Mouse (Mus musculus) limb, embryonic 10.5 days (tissue): ENCODE results near the gene Olfr1336. TPM values are rescaled to one million over a fixed set of nuclear protein-coding genes. Genes with fewer than 3 reads are reported as not detected.
"Not testable (repeated sequence)": the region's sequence is repeated elsewhere in the genome, so short reads cannot be mapped to it uniquely, and the experiment has no call there.

Experiments
- DNase-seq: peaks from one replicate; pipeline ENCODE4 v3.0.0-alpha.2; 2017; ENCODE audit warnings: low spot score
- H3K27ac ChIP-seq: fragments of 300-500 bp; sonication (generic); 2 replicates; pipeline ENCODE4 v1.5.1; 2016; ENCODE audit warnings: mild to moderate bottlenecking
- H3K27me3 ChIP-seq: fragments of 300-500 bp; sonication (generic); 2 replicates; pipeline ENCODE4 v1.6.1; 2016; ENCODE audit warnings: low read depth, mild to moderate bottlenecking; ENCODE audit not compliant: poor library complexity, severe bottlenecking
- H3K36me3 ChIP-seq: fragments of 300-500 bp; sonication (generic); 2 replicates; pipeline ENCODE4 v1.6.1; 2016; ENCODE audit warnings: mild to moderate bottlenecking, moderate library complexity
- H3K4me1 ChIP-seq: fragments of 300-500 bp; sonication (generic); 2 replicates; pipeline ENCODE4 v1.6.1; 2016
- H3K4me3 ChIP-seq: fragments of 300-500 bp; sonication (generic); 2 replicates; pipeline ENCODE4 v1.5.1; 2016; ENCODE audit warnings: mild to moderate bottlenecking, moderate library complexity
- H3K9me3 ChIP-seq: fragments of 300-500 bp; sonication (generic); replicated peaks from 2 replicates; pipeline ENCODE4 v1.6.1; 2016; ENCODE audit warnings: mild to moderate bottlenecking
- WGBS: fragments of 180-500 bp; shearing (Covaris S2); methylation state at CpG from one replicate; pipeline ENCODE4 v1.1.7; 2016; 5-methylcytosine and 5-hydroxymethylcytosine counted together
- polyA plus RNA-seq: library from polyadenylated mRNA; unstranded; fragments of >200 nt; fragmentation: Nextera tagmentation; extraction: Ambion mirVana; gene quantifications from 2 replicates; pipeline ENCODE4 v1.2.1, GENCODE M21; 2016

Olfr1336 gene
- not detected in 2 replicates for polyA plus RNA-seq

- no peaks in the 10 kb centered on the region for H3K4me1 ChIP-seq
- H3K27me3 ChIP-seq = no peaks in the 10 kb centered on the region
- H3K4me3 ChIP-seq = no peak within 1 kb of the TSS
- no peaks in the 10 kb centered on the region for H3K36me3 ChIP-seq
- no peak within 1 kb of the TSS for H3K27ac ChIP-seq
- DNase-seq = no peak
- H3K9me3 ChIP-seq = no peaks in the 10 kb centered on the region
Measured at GRCm38 (mm10) chr7:6455868-6456267, at the start of gene Olfr1336. Gene Olfr1336, plus strand, starts transcription at chr7:6456168.

GRCm38 (mm10) chr7:6410043-6410442, 45.9 kb upstream of the Olfr1336 start, which contains the start of gene Gm20715:
Gene Gm20715, plus strand, starts transcription at chr7:6410277.
- no peaks in the 10 kb centered on the region for H3K9me3 ChIP-seq

GRCm38 (mm10) chr7:6414626-6415441, 41.1 kb upstream of the Olfr1336 start:
- H3K9me3 ChIP-seq = no peaks in the 10 kb centered on the region
- no peaks in the 10 kb centered on the region for H3K4me1 ChIP-seq
- no peak for DNase-seq
- H3K27me3 ChIP-seq = peaks cover 5% of the 10 kb centered on the region; the same call in 1 of the 2 replicates
- no peaks in the 10 kb centered on the region for H3K36me3 ChIP-seq
- H3K27ac ChIP-seq = no peak overlapping the region
- H3K4me3 ChIP-seq = no peak overlapping the region
- 7% methylated on average over 21 of the region's 22 CpGs for WGBS

More at GRCm38 (mm10) chr7:6410043-6410442, 45.9 kb upstream of the Olfr1336 start, which contains the start of gene Gm20715:
- Histone ChIP-seq H3K4me3 (no peak within 1 kb of the TSS), H3K27ac (no peak within 1 kb of the TSS), H3K4me1 (no peaks in the 10 kb centered on the region), H3K36me3 (no peaks in the 10 kb centered on the region), H3K27me3 (peaks cover 4% of the 10 kb centered on the region; the same call in 1 of the 2 replicates)
- WGBS = 2% methylated on average over 17 of the region's 17 CpGs
- DNase-seq = peak; percentile 97

GRCm38 (mm10) chr7:6415442-6415787, 40.6 kb upstream of the Olfr1336 start:
- no peaks in the 10 kb centered on the region for H3K9me3 ChIP-seq
- no peak overlapping the region for H3K4me3 ChIP-seq
- no peak for DNase-seq
- H3K4me1 ChIP-seq = no peaks in the 10 kb centered on the region
- peaks cover 5% of the 10 kb centered on the region; the same call in 1 of the 2 replicates for H3K27me3 ChIP-seq
- no peaks in the 10 kb centered on the region for H3K36me3 ChIP-seq
- H3K27ac ChIP-seq = no peak overlapping the region
- 26% methylated on average over 8 of the region's 8 CpGs for WGBS

GRCm38 (mm10) chr7:6419894-6420293, 36.1 kb upstream of the Olfr1336 start:
- H3K4me3 ChIP-seq = no peak overlapping the region
- H3K9me3 ChIP-seq = no peaks in the 10 kb centered on the region
- peaks cover 3% of the 10 kb centered on the region; the same call in 1 of the 2 replicates for H3K27me3 ChIP-seq
- 81% methylated on average over 6 of the region's 6 CpGs for WGBS
- DNase-seq = no peak
- no peaks in the 10 kb centered on the region for H3K36me3 ChIP-seq
- no peak overlapping the region for H3K27ac ChIP-seq
- H3K4me1 ChIP-seq = no peaks in the 10 kb centered on the region

- H3K27ac ChIP-seq = no peak overlapping the region
- no peaks in the 10 kb centered on the region for H3K27me3 ChIP-seq
- no peaks in the 10 kb centered on the region for H3K4me1 ChIP-seq
- H3K4me3 ChIP-seq = no peak overlapping the region
- 90% methylated on average over 3 of the region's 3 CpGs for WGBS
- 0 out of 2 replicates have a peak, but pooled peaks cover 4% of the 10 kb centered on the region for H3K9me3 ChIP-seq
- no peak for DNase-seq
- no peaks in the 10 kb centered on the region for H3K36me3 ChIP-seq
Measured at GRCm38 (mm10) chr7:6429381-6429780, 26.6 kb upstream of the Olfr1336 start.

- DNase-seq = peak; percentile 51
- 40% methylated on average over 2 of the region's 2 CpGs for WGBS
Measured at GRCm38 (mm10) chr7:6430342-6430741, 25.6 kb upstream of the Olfr1336 start.

GRCm38 (mm10) chr7:6438388-6438787, 17.6 kb upstream of the Olfr1336 start, which contains the start of gene Olfr1344:
Gene Olfr1344, plus strand, starts transcription at chr7:6438688.
- H3K36me3 ChIP-seq = no peaks in the 10 kb centered on the region
- H3K27me3 ChIP-seq = no peaks in the 10 kb centered on the region
- no peaks in the 10 kb centered on the region for H3K9me3 ChIP-seq
- 79% methylated on average over 3 of the region's 3 CpGs for WGBS
- no peak within 1 kb of the TSS for H3K27ac ChIP-seq
- no peak within 1 kb of the TSS for H3K4me3 ChIP-seq
- no peak for DNase-seq
- H3K4me1 ChIP-seq = peaks cover 6% of the 10 kb centered on the region

More at GRCm38 (mm10) chr7:6430342-6430741, 25.6 kb upstream of the Olfr1336 start:
- no peaks in the 10 kb centered on the region for H3K27me3 ChIP-seq
- H3K36me3 ChIP-seq = no peaks in the 10 kb centered on the region
- 0 out of 2 replicates have a peak, but pooled peaks cover 4% of the 10 kb centered on the region for H3K9me3 ChIP-seq
- no peak overlapping the region for H3K4me3 ChIP-seq
- peaks cover 3% of the 10 kb centered on the region for H3K4me1 ChIP-seq
- H3K27ac ChIP-seq = no peak overlapping the region

GRCm38 (mm10) chr7:6441173-6441572, 14.8 kb upstream of the Olfr1336 start:
- 75% methylated on average over 2 of the region's 2 CpGs for WGBS
- Histone ChIP-seq H3K4me3 (no peak overlapping the region), H3K27ac (no peak overlapping the region), H3K9me3 (no peaks in the 10 kb centered on the region), H3K36me3 (no peaks in the 10 kb centered on the region), H3K27me3 (no peaks in the 10 kb centered on the region), H3K4me1 (no peaks in the 10 kb centered on the region)
- no peak for DNase-seq

- no peak overlapping the region for H3K27ac ChIP-seq
- H3K9me3 ChIP-seq = no peaks in the 10 kb centered on the region
- WGBS = 95% methylated on average over 5 of the region's 5 CpGs
- no peaks in the 10 kb centered on the region for H3K36me3 ChIP-seq
- H3K4me1 ChIP-seq = no peaks in the 10 kb centered on the region
- DNase-seq = no peak
- H3K4me3 ChIP-seq = no peak overlapping the region
- H3K27me3 ChIP-seq = no peaks in the 10 kb centered on the region
Measured at GRCm38 (mm10) chr7:6447771-6448170, 8.2 kb upstream of the Olfr1336 start.

- Histone ChIP-seq H3K36me3 (no peaks in the 10 kb centered on the region), H3K4me1 (no peaks in the 10 kb centered on the region), H3K27ac (no peak overlapping the region), H3K9me3 (no peaks in the 10 kb centered on the region), H3K4me3 (no peak overlapping the region), H3K27me3 (no peaks in the 10 kb centered on the region)
- no peak for DNase-seq
- 45% methylated on average over 3 of the region's 3 CpGs for WGBS
Measured at GRCm38 (mm10) chr7:6456399-6456798, 431 bp downstream of the Olfr1336 start.

- no peak for DNase-seq
- H3K27me3 ChIP-seq = no peaks in the 10 kb centered on the region
- no peak within 1 kb of the TSS for H3K4me3 ChIP-seq
- H3K9me3 ChIP-seq = no peaks in the 10 kb centered on the region
- no peak within 1 kb of the TSS for H3K27ac ChIP-seq
- H3K4me1 ChIP-seq = no peaks in the 10 kb centered on the region
- no peaks in the 10 kb centered on the region for H3K36me3 ChIP-seq
Measured at GRCm38 (mm10) chr7:6466951-6467350, 11.0 kb downstream of the Olfr1336 start, which contains the start of gene Olfr1346. Gene Olfr1346, plus strand, starts transcription at chr7:6467101.

GRCm38 (mm10) chr7:6477633-6478032, 21.7 kb downstream of the Olfr1336 start:
- H3K27me3 ChIP-seq, H3K36me3 ChIP-seq, DNase-seq, H3K4me1 ChIP-seq, H3K27ac ChIP-seq, H3K4me3 ChIP-seq, H3K9me3 ChIP-seq: not testable (repeated sequence)
- 74% methylated on average over 2 of the region's 2 CpGs for WGBS
